Mouse (Mus musculus) lung, postnatal 0 days (tissue): ENCODE results near the gene Map2k1. TPM values are rescaled to one million over a fixed set of nuclear protein-coding genes. Genes with fewer than 3 reads are reported as not detected.
"Not testable (repeated sequence)": the region's sequence is repeated elsewhere in the genome, so short reads cannot be mapped to it uniquely, and the experiment has no call there.

Experiments used
- ATAC-seq: fragments of 200-750 bp; cut with Nextera tagmentation; 2 replicates; pipeline ENCODE4 v1.8.0; 2017; ENCODE audit warnings: moderate library complexity
- DNase-seq: peaks from one replicate; pipeline ENCODE4 v3.0.0-alpha.2; 2016; ENCODE audit warnings: low spot score
- H3K27ac ChIP-seq: fragments of 300-500 bp; sonication (generic); 2 replicates; pipeline ENCODE4 v1.5.1; 2014; ENCODE audit warnings: antibody characterized with exemption, mild to moderate bottlenecking, low read length, mixed read lengths
- H3K27me3 ChIP-seq: fragments of 300-500 bp; sonication (generic); replicated peaks from 2 replicates; pipeline ENCODE4 v1.6.1; 2014; ENCODE audit warnings: low read length, mixed read lengths; ENCODE audit not compliant: insufficient read depth
- H3K36me3 ChIP-seq: fragments of 300-500 bp; sonication (generic); 2 replicates; pipeline ENCODE4 v1.6.1; 2014; ENCODE audit warnings: low read length, mixed read lengths; ENCODE audit not compliant: insufficient read depth
- H3K4me1 ChIP-seq: fragments of 300-500 bp; sonication (generic); 2 replicates; pipeline ENCODE4 v1.6.1; 2014; ENCODE audit warnings: antibody characterized with exemption, low read depth, low read length, mixed read lengths; ENCODE audit not compliant: insufficient read depth
- H3K4me2 ChIP-seq: fragments of 300-500 bp; sonication (generic); replicated peaks from 2 replicates; pipeline ENCODE4 v1.6.1; 2014; ENCODE audit warnings: low read depth, mild to moderate bottlenecking, low read length, moderate library complexity, mixed read lengths
- H3K4me3 ChIP-seq: fragments of 300-500 bp; sonication (generic); 2 replicates; pipeline ENCODE4 v1.5.1; 2014; ENCODE audit warnings: low read depth, low read length
- H3K9ac ChIP-seq: fragments of 300-500 bp; sonication (generic); replicated peaks from 2 replicates; pipeline ENCODE4 v1.6.1; 2014; ENCODE audit warnings: low read depth, mild to moderate bottlenecking
- H3K9me3 ChIP-seq: fragments of 300-500 bp; sonication (generic); 2 replicates; pipeline ENCODE4 v1.6.1; 2016; ENCODE audit warnings: low read length, mixed read lengths
- CTCF ChIP-seq: IDR thresholded peaks from 2 replicates; pipeline ENCODE4 v1.5.1; 2016; ENCODE audit warnings: antibody characterized with exemption, mild to moderate bottlenecking
- EP300 ChIP-seq: IDR thresholded peaks from 2 replicates; pipeline ENCODE4 v1.6.1; 2016; ENCODE audit warnings: antibody characterized with exemption, mild to moderate bottlenecking, control low read depth
- WGBS: fragments of 180-500 bp; shearing (Covaris S2); extraction: QIAGEN DNeasy Blood & Tissue Kit; methylation state at CpG from one replicate; pipeline ENCODE4 v1.1.7; 2014; 5-methylcytosine and 5-hydroxymethylcytosine counted together
- polyA plus RNA-seq: library from polyadenylated mRNA; unstranded; fragments of >200 nt; fragmentation: Nextera tagmentation; extraction: Ambion mirVana; gene quantifications from 2 replicates; pipeline ENCODE4 v1.2.1, GENCODE M21; 2015

The Map2k1 gene
- polyA plus RNA-seq, 1 experiment from 2014 or later = 67.1 TPM

DNA sequence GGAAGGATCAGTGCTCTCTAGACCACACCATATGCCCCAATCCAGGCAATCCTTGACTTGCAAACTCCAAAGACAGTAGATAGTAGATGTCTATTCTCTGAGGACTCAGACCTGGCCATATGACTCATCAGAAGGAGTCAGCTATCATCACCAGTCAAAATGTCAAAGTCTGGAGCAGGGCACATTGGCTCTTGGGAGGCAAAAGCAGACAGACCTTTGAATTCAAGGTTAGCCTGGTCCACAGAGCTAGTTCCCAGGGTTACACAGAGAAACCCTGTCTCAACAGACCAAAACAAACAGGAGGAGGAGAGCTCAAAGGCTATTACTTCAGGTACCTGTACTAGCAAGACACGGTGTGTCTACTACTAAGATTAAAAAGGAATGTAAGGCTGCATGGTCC lies 59.6 kb downstream of the Map2k1 start:
- Histone ChIP-seq H3K27ac (no peak overlapping the region), H3K36me3 (peaks cover 20% of the 10 kb centered on the region; the same call in 1 of the 2 replicates), H3K9ac (no peak overlapping the region), H3K27me3 (no peaks in the 10 kb centered on the region), H3K4me3 (no peak overlapping the region), H3K4me2 (no peak overlapping the region), H3K9me3 (no peaks in the 10 kb centered on the region), H3K4me1 (no peaks in the 10 kb centered on the region)
- DNase-seq (no peak), ATAC-seq (no peak)
- WGBS = 93% methylated on average over 1 of the region's 1 CpGs
- TF ChIP-seq CTCF = no peak
- no peak for TF ChIP-seq EP300

DNA sequence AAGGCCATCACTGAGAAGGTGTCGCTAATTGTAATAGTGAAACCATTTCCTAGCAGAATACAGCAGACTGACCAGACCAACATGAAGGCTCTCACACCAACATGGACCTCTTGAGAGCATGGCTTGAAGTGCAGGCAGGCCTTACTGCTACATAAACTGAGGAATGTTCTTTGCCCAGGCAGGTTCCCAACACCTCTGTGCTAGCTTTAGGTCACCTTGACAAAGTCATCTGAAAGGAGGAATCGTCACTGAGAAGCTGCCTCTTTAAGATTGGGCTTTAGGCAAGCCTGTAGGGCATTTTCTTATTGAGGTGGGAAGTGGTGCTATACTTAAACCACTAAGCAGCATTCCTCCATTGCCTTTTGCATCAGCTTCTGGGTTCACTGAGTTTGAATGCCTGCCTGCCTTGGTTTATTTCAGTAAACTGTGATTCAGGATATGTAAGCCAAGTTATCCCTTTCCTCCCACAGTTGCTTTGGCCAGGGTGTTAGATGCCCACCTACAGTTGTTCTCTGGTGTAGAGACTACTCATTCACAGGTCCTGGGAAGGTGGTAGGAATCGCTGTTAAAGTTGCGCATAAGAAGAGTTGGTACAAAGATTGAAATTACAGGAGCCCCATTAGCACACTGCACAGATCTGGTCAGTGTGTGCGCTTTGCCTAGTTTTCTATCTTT lies 69.1 kb downstream of the Map2k1 start:
- no peak for ATAC-seq
- Histone ChIP-seq H3K27ac (no peak overlapping the region), H3K9me3 (no peaks in the 10 kb centered on the region), H3K4me2 (no peak overlapping the region), H3K36me3 (peaks cover 14% of the 10 kb centered on the region; the same call in 1 of the 2 replicates), H3K9ac (no peak overlapping the region), H3K4me1 (peaks cover 6% of the 10 kb centered on the region; the same call in 1 of the 2 replicates), H3K27me3 (no peaks in the 10 kb centered on the region), H3K4me3 (no peak overlapping the region)
- 87% methylated on average over 5 of the region's 5 CpGs for WGBS
- no peak for DNase-seq
- TF ChIP-seq CTCF (no peak), EP300 (no peak)

DNA sequence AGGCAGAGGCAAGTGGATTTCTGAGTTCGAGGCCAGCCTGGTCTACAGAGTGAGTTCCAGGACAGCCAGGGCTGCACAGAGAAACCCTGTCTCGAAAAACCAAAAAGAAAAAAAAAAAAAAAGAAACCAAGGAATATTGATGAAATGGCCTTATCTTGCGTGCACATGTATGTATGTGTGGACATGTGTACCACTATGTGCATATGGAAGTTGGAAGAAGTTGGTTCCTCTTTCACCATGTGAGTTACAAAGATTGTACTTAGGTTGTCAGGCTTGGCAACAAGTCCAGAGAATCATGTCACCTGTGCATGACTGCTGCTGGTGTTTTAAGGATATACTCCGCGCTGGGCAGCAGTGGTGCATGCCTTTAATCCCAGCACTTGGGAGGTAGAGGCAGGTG lies 70.1 kb downstream of the Map2k1 start:
- DNase-seq, H3K4me3 ChIP-seq, H3K27me3 ChIP-seq, H3K27ac ChIP-seq, H3K9me3 ChIP-seq, H3K9ac ChIP-seq, H3K4me1 ChIP-seq, ATAC-seq, H3K4me2 ChIP-seq: not testable (repeated sequence)
- H3K36me3 ChIP-seq = peaks cover 15% of the 10 kb centered on the region; the same call in 1 of the 2 replicates
- 98% methylated on average over 5 of the region's 5 CpGs for WGBS

DNA sequence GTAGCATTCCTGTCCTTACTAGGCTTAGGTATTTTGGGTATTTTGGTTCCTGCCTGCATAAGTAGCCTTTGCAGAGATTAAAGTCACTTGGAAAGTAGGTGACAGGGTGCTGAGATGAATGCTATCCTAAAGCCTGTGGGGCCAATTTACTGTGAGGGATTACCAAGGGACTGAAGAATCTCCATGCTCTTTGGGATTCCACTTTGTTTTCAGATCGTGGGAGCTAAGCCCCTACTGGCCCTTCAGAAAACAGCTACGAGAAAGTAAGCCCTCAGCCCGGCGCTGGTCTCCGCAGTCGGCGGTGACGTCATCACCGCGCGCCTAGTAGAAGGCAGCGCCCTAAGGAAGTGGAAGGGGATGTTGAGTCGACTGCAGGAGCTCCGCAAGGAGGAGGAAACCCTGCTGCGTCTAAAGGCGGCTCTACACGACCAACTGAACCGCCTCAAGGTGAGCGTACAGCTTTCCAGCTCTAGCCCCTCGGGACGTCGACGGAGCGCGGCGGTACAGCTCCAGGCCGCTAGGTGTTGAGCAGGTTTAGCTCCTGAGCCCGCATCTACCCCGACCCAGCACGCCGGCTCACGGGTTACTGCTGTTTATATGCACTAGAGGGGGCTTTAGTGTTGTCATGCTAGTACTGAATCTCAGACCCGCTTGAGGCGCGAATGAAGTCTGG lies 74.3 kb downstream of the Map2k1 start, which contains the start of gene Snapc5:
Gene Snapc5 (plus strand): TSS at position 301 of the 673 bp plus-strand sequence.
- DNase-seq (peak; percentile 98), ATAC-seq (peak; percentile 97)
- peaks cover 29% of the 10 kb centered on the region for H3K36me3 ChIP-seq
- no peaks in the 10 kb centered on the region for H3K9me3 ChIP-seq
- H3K4me1 ChIP-seq = peaks cover 9% of the 10 kb centered on the region; the same call in 1 of the 2 replicates
- peak within 1 kb of the TSS; percentile 59 for H3K4me3 ChIP-seq
- TF ChIP-seq CTCF = peak; percentile 71
- TF ChIP-seq EP300 = no peak
- H3K27ac ChIP-seq = peak within 1 kb of the TSS; percentile 87
- peak within 1 kb of the TSS; percentile 56 for H3K4me2 ChIP-seq
- peak within 1 kb of the TSS; percentile 37 for H3K9ac ChIP-seq
- no peaks in the 10 kb centered on the region for H3K27me3 ChIP-seq
- WGBS = under 1% methylated on average over 35 of the region's 35 CpGs

- Histone ChIP-seq H3K4me1 (peaks cover 11% of the 10 kb centered on the region; the same call in 1 of the 2 replicates), H3K4me2 (peak overlapping the region; percentile 56), H3K27ac (peak overlapping the region; percentile 87; the same call in 1 of the 2 replicates), H3K27me3 (no peaks in the 10 kb centered on the region), H3K9ac (0 out of 2 replicates have a peak overlapping the region, but pooled peaks have one; percentile 37), H3K36me3 (peaks cover 29% of the 10 kb centered on the region), H3K9me3 (no peaks in the 10 kb centered on the region), H3K4me3 (peak overlapping the region; percentile 59)
- TF ChIP-seq CTCF (peak; percentile 51), EP300 (no peak)
- ATAC-seq (peak; percentile 43), DNase-seq (peak; percentile 43)
- 41% methylated on average over 3 of the region's 3 CpGs for WGBS
Observed at GRCm38 (mm10) chr9:64178610-64178973, 74.8 kb downstream of the Map2k1 start.

DNA sequence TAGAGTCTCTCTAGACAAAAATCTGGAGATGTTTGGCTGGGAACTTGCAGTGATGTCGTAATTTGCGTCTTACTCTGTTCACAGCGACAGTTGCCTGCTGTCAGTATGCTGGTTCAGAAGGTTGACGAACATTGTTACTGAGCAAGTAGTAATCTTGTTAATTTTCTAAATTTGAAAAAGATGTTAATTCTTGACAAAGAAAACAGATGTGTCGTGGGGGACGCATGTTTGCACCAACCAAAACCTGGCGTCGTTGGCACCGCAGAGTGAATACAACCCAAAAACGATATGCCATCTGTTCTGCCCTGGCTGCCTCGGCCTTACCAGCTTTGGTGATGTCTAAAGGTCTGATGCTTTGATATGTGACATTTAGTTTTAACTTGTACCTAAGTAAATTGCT lies 78.1 kb downstream of the Map2k1 start:
- peaks cover 11% of the 10 kb centered on the region; the same call in 1 of the 2 replicates for H3K4me1 ChIP-seq
- no peak for DNase-seq
- no peak overlapping the region for H3K9ac ChIP-seq
- 85% methylated on average over 11 of the region's 11 CpGs for WGBS
- no peaks in the 10 kb centered on the region for H3K27me3 ChIP-seq
- H3K4me3 ChIP-seq = no peak overlapping the region
- no peak overlapping the region for H3K4me2 ChIP-seq
- ATAC-seq = no peak
- H3K9me3 ChIP-seq = no peaks in the 10 kb centered on the region
- H3K36me3 ChIP-seq = peaks cover 23% of the 10 kb centered on the region
- TF ChIP-seq EP300 = no peak
- TF ChIP-seq CTCF = no peak
- no peak overlapping the region for H3K27ac ChIP-seq
